Mouse (Mus musculus) CH12.LX (cell line): ENCODE data around the gene Oxsm.

Source experiments
- CHD2 ChIP-seq: IDR thresholded peaks from 2 replicates; pipeline ENCODE4 v1.6.1; 2011; ENCODE audit warnings: low read length, improper control_type of control experiment
- CTCF ChIP-seq, 2 experiments: IDR thresholded peaks in 1 of 2; conservative IDR thresholded peaks in 1 of 2; 2 replicates each; pipeline ENCODE4 v1.5.1; 2011 to 2012; ENCODE audit warnings: low read depth in 2 of 2, low read length in 2 of 2, improper control_type of control experiment in 1 of 2, inconsistent platforms in 1 of 2, mild to moderate bottlenecking in 1 of 2, moderate library complexity in 1 of 2
- HCFC1 ChIP-seq: IDR thresholded peaks from 2 replicates; pipeline ENCODE4 v1.6.1; 2012; ENCODE audit warnings: low read depth, mild to moderate bottlenecking, inconsistent platforms, low read length, improper control_type of control experiment
- MEF2A ChIP-seq: IDR thresholded peaks from 2 replicates; pipeline ENCODE4 v1.6.1; 2014; ENCODE audit warnings: low read depth, mild to moderate bottlenecking, inconsistent platforms, low read length, improper control_type of control experiment, borderline replicate concordance

DNA sequence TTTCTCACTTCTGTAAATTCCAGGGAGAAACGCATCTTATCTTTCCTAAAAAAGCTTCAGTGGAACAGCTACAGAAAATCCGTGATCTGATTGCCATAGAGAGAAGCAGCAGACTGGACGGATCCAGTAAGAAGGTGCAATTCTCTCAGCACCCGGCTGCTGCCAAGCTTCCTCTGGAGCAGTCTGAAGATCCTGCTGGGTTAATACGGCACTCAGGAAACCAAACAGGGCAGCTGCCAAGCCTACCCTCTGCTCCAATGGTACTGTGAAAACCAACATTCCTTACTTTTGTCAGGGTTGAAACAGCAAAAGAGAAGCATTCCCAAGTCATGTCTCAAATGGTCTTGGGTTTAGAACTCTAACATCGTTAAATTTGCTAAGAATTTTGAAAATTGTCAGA lies 10.9 kb upstream of the Oxsm start:
- TF ChIP-seq CTCF (conservative IDR thresholded peaks at IDR 0.05 in 1 of 2, IDR thresholded peaks at IDR 0.05 in 1 of 2; ENCODE audit: low read depth in 2 of 2, low read length in 2 of 2) (no peak), HCFC1 (no peak), MEF2A (no peak), CHD2 (no peak)
